Mouse (Mus musculus) heart, postnatal 0 days (tissue): ENCODE data around the gene Med13l. TPM values are rescaled to one million over a fixed set of nuclear protein-coding genes. Genes with fewer than 3 reads are reported as not detected.

ENCODE experiments used
- ATAC-seq: fragments of 200-750 bp; cut with Nextera tagmentation; 2 replicates; pipeline ENCODE4 v1.8.0; 2017; ENCODE audit warnings: low read depth, moderate number of reproducible peaks, moderate library complexity; ENCODE audit not compliant: insufficient read depth
- DNase-seq: peaks from one replicate; pipeline ENCODE4 v3.0.0-alpha.2; 2016; ENCODE audit warnings: low spot score
- H3K27ac ChIP-seq: fragments of 300-500 bp; sonication (generic); 2 replicates; pipeline ENCODE4 v1.5.1; 2014; ENCODE audit warnings: low read depth, mild to moderate bottlenecking
- H3K27me3 ChIP-seq: fragments of 300-500 bp; sonication (generic); 2 replicates; pipeline ENCODE4 v1.6.1; 2014; ENCODE audit warnings: low read length, mixed read lengths; ENCODE audit not compliant: control insufficient read depth, insufficient read depth
- H3K36me3 ChIP-seq: fragments of 300-500 bp; sonication (generic); replicated peaks from 2 replicates; pipeline ENCODE4 v1.6.1; 2014; ENCODE audit warnings: low read length, mixed read lengths; ENCODE audit not compliant: control insufficient read depth, insufficient read depth
- H3K4me1 ChIP-seq: fragments of 300-500 bp; sonication (generic); 2 replicates; pipeline ENCODE4 v1.6.1; 2014; ENCODE audit warnings: antibody characterized with exemption; ENCODE audit not compliant: control insufficient read depth, insufficient read depth
- H3K4me2 ChIP-seq: fragments of 300-500 bp; sonication (generic); 2 replicates; pipeline ENCODE4 v1.6.1; 2014; ENCODE audit warnings: low read depth, mild to moderate bottlenecking, low read length, moderate library complexity
- H3K4me3 ChIP-seq: fragments of 300-500 bp; sonication (generic); 2 replicates; pipeline ENCODE4 v1.5.1; 2014; ENCODE audit warnings: low read depth, low read length
- H3K9ac ChIP-seq: fragments of 300-500 bp; sonication (generic); replicated peaks from 2 replicates; pipeline ENCODE4 v1.6.1; 2014; ENCODE audit warnings: low read depth, low read length, mixed read lengths
- H3K9me3 ChIP-seq: fragments of 300-500 bp; sonication (generic); replicated peaks from 2 replicates; pipeline ENCODE4 v1.6.1; 2016; ENCODE audit warnings: low read length; ENCODE audit not compliant: control insufficient read depth
- CTCF ChIP-seq: IDR thresholded peaks from 2 replicates; pipeline ENCODE4 v1.5.1; 2016; ENCODE audit warnings: antibody characterized with exemption, control low read depth, low read depth
- EP300 ChIP-seq: IDR thresholded peaks from 2 replicates; pipeline ENCODE4 v1.6.1; 2016; ENCODE audit warnings: antibody characterized with exemption, low read depth
- WGBS: fragments of 180-500 bp; shearing (Covaris S2); extraction: QIAGEN DNeasy Blood & Tissue Kit; methylation state at CpG from one replicate; pipeline ENCODE4 v1.1.7; 2014; 5-methylcytosine and 5-hydroxymethylcytosine counted together
- polyA plus RNA-seq: library from polyadenylated mRNA; unstranded; fragments of >200 nt; fragmentation: Nextera tagmentation; extraction: Ambion mirVana; gene quantifications from 2 replicates; pipeline ENCODE4 v1.2.1, GENCODE M21; 2015
- total RNA-seq: library from RNA; depleted of rRNA; stranded (reverse); fragments of >200 nt; gene quantifications from 2 replicates; pipeline ENCODE4 v1.2.3, GENCODE M21; 2014; ENCODE audit warnings: low replicate concordance

Gene Med13l
- total and polyA plus RNA-seq, 2 experiments from 2014 or later: 5.2 to 11.4 TPM

DNA sequence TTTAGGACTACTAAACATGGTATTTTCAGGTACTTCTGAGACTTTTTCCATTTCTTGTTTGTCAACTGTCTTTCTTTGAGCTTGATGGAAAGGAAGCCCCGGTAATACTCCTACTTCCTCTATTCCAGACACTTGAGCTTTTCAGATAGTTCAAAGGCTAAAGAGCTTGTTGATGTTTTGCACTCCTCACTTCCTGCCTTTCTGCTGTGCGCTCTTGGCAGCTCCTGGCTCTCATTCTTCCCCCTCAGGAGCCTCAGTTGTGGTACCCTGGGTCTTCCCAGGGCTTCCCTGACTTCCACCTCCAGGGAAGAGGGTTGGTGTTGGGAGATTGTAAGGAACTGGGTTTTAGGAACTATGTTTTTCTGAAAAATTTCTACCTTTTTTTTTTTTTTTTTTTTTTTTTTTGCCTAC is 54.1 kb downstream of the Med13l start:
- H3K27ac ChIP-seq: no peak overlapping the region
- TF ChIP-seq CTCF (no peak), EP300 (no peak)
- no peak overlapping the region for H3K9ac ChIP-seq
- no peaks in the 10 kb centered on the region for H3K9me3 ChIP-seq
- no peak overlapping the region for H3K4me3 ChIP-seq
- peak; percentile 29 for DNase-seq
- 36% methylated on average over 2 of the region's 2 CpGs for WGBS
- no peaks in the 10 kb centered on the region for H3K36me3 ChIP-seq
- H3K4me2 ChIP-seq: no peak overlapping the region
- ATAC-seq: no peak
- H3K27me3 ChIP-seq: no peaks in the 10 kb centered on the region
- peaks cover 29% of the 10 kb centered on the region for H3K4me1 ChIP-seq

- no peak overlapping the region for H3K27ac ChIP-seq
- no peaks in the 10 kb centered on the region for H3K36me3 ChIP-seq
- 64% methylated on average over 12 of the region's 12 CpGs for WGBS
- H3K27me3 ChIP-seq: no peaks in the 10 kb centered on the region
- peaks cover 35% of the 10 kb centered on the region for H3K4me1 ChIP-seq
- H3K9me3 ChIP-seq: no peaks in the 10 kb centered on the region
- no peak for TF ChIP-seq EP300
- no peak for TF ChIP-seq CTCF
- ATAC-seq: no peak
- H3K4me3 ChIP-seq: no peak overlapping the region
- no peak overlapping the region for H3K9ac ChIP-seq
- H3K4me2 ChIP-seq: no peak overlapping the region
- no peak for DNase-seq
These were observed 58.6 kb downstream of the Med13l start for GRCm38 (mm10) chr5:118618963-118619610.

- Histone ChIP-seq H3K36me3 (no peaks in the 10 kb centered on the region), H3K9ac (no peak overlapping the region), H3K27ac (no peak overlapping the region), H3K9me3 (no peaks in the 10 kb centered on the region), H3K4me1 (peaks cover 35% of the 10 kb centered on the region), H3K4me2 (no peak overlapping the region), H3K4me3 (no peak overlapping the region), H3K27me3 (no peaks in the 10 kb centered on the region)
- no peak for DNase-seq
- TF ChIP-seq CTCF (no peak), EP300 (no peak)
- 57% methylated on average over 7 of the region's 7 CpGs for WGBS
- no peak for ATAC-seq
These were observed 59.3 kb downstream of the Med13l start for GRCm38 (mm10) chr5:118619801-118620200.

GRCm38 (mm10) chr5:118620330-118620910 is 59.9 kb downstream of the Med13l start:
- Histone ChIP-seq H3K4me1 (peaks cover 31% of the 10 kb centered on the region), H3K27ac (no peak overlapping the region), H3K4me2 (no peak overlapping the region), H3K27me3 (no peaks in the 10 kb centered on the region), H3K36me3 (no peaks in the 10 kb centered on the region), H3K4me3 (no peak overlapping the region), H3K9me3 (no peaks in the 10 kb centered on the region), H3K9ac (no peak overlapping the region)
- no peak for TF ChIP-seq EP300
- no peak for TF ChIP-seq CTCF
- no peak for DNase-seq
- WGBS: 88% methylated on average over 7 of the region's 7 CpGs
- ATAC-seq: no peak

- H3K4me2 ChIP-seq: no peak overlapping the region
- no peak overlapping the region for H3K9ac ChIP-seq
- no peak overlapping the region for H3K27ac ChIP-seq
- no peak for TF ChIP-seq CTCF
- no peak for TF ChIP-seq EP300
- no peak for DNase-seq
- H3K27me3 ChIP-seq: no peaks in the 10 kb centered on the region
- H3K4me3 ChIP-seq: no peak overlapping the region
- peaks cover 31% of the 10 kb centered on the region for H3K4me1 ChIP-seq
- 32% methylated on average over 4 of the region's 4 CpGs for WGBS
- no peaks in the 10 kb centered on the region for H3K36me3 ChIP-seq
- ATAC-seq: peak; percentile 27; the same call in 1 of the 2 replicates
- no peaks in the 10 kb centered on the region for H3K9me3 ChIP-seq
These were observed 61.4 kb downstream of the Med13l start for GRCm38 (mm10) chr5:118621877-118622276.

DNA sequence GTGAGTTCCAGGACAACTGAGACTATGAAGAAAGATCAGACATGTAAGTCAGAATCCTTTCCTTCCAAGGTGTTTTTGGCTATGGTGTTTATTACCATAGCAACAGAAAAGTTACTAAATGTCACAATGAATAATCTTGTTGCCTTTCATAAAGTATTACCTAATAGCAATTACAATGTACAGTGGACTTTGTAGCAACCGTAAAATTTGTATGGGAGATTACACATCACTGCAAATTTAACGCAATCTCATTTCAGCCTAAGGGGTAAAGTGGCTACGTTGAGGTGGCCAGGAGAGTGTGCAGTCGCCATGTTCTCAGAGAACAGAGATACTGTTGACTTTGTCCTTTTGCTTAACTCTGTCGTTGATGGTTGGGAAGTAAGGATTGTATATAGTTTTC is 61.9 kb downstream of the Med13l start:
- WGBS: 93% methylated on average over 5 of the region's 5 CpGs
- Histone ChIP-seq H3K27ac (no peak overlapping the region), H3K4me1 (peaks cover 31% of the 10 kb centered on the region), H3K4me2 (no peak overlapping the region), H3K4me3 (no peak overlapping the region), H3K36me3 (no peaks in the 10 kb centered on the region), H3K9me3 (no peaks in the 10 kb centered on the region), H3K9ac (no peak overlapping the region), H3K27me3 (no peaks in the 10 kb centered on the region)
- TF ChIP-seq EP300 (no peak), CTCF (no peak)
- ATAC-seq (no peak), DNase-seq (no peak)
